ENCODE assay signal across 8 mouse cellular contexts in the genomic region with DNA sequence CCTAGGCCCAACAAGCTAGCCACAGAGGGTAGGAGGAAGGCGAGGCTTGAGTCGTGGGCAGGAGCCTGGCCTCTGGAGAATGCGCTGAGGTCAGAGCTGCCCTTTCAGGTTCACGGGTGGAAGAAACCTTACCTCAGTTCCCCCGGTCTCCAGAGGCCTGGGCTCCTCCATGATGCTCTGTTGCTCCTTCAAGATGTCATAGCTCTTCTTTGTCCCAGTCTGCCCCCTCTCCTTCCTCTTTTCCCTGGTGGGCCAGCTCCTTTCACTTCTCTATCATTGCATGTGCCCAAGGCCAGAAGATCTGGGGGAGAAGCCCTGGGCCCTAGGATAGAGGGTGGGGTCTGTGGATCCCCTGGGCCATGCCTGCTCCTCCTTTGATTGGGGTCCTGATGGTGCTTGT. TPM values are rescaled to one million over a fixed set of nuclear protein-coding genes. Genes with fewer than 3 reads are reported as not detected.
DNase-seq lines count a peak whose midpoint lies in the region; ATAC-seq and TF ChIP-seq lines count a peak whose summit lies in the region.

No protein-coding gene starts in this region.

- peak overlapping the region; percentile 75; the same call in 1 of the 2 replicates for H3K9ac ChIP-seq in hindbrain, embryonic 14.5 days
- H3K9ac ChIP-seq in midbrain, embryonic 12.5 days (replicated peaks), result peak overlapping the region; percentile 87; the same call in 1 of the 2 replicates

- DNase-seq in heart, embryonic 10.5 days (ENCODE audit: low spot score), result no peak
- no peak for DNase-seq in heart, postnatal 25 days (ENCODE audit: low spot score)
- no peak for DNase-seq in hindbrain, embryonic 14.5 days (ENCODE audit: low spot score)
- DNase-seq in gastrocnemius, postnatal 14 days, result no peak
- DNase-seq in urinary bladder, postnatal 10 days (ENCODE audit: low spot score), result no peak

- no peak for ATAC-seq in hindbrain, embryonic 14.5 days (ENCODE audit: low FRiP score)
- no peak for ATAC-seq in midbrain, embryonic 12.5 days (ENCODE audit: low FRiP score, low read depth)
- ATAC-seq in cerebellum, adult (ENCODE audit: insufficient number of reproducible peaks, low FRiP score, low TSS enrichment), result no peak

- H3K27ac ChIP-seq in heart, embryonic 10.5 days, result peak overlapping the region; percentile 94; the same call in 1 of the 2 replicates
- peak overlapping the region; percentile 78 for H3K27ac ChIP-seq in bone marrow macrophage, adult 2 months (ENCODE audit: insufficient read depth, low read depth, low read length)
- no peak overlapping the region for H3K27ac ChIP-seq in hindbrain, embryonic 14.5 days
- H3K27ac ChIP-seq in midbrain, embryonic 12.5 days (replicated peaks), result no peak overlapping the region

- WGBS in heart, embryonic 10.5 days, result 84% methylated on average over 5 of the region's 5 CpGs
- 82% methylated on average over 5 of the region's 5 CpGs for WGBS in hindbrain, embryonic 14.5 days
- WGBS in midbrain, embryonic 12.5 days, result 80% methylated on average over 5 of the region's 5 CpGs

- H3K9me3 ChIP-seq in heart, embryonic 10.5 days, result no peaks in the 10 kb centered on the region
- H3K9me3 ChIP-seq in hindbrain, embryonic 14.5 days (ENCODE audit: control insufficient read depth, low read length), result no peaks in the 10 kb centered on the region
- H3K9me3 ChIP-seq in midbrain, embryonic 12.5 days, result no peaks in the 10 kb centered on the region

- peak overlapping the region; percentile 98 for H3K4me2 ChIP-seq in hindbrain, embryonic 14.5 days (replicated peaks)
- peak overlapping the region; percentile 84 for H3K4me2 ChIP-seq in midbrain, embryonic 12.5 days (replicated peaks)

- H3K4me3 ChIP-seq in heart, embryonic 10.5 days, result peak overlapping the region; percentile 85
- peak overlapping the region; percentile 84 for H3K4me3 ChIP-seq in bone marrow macrophage, adult 2 months (ENCODE audit: insufficient read depth, low read length)
- H3K4me3 ChIP-seq in hindbrain, embryonic 14.5 days (replicated peaks; ENCODE audit: low read length), result no peak overlapping the region; the same call in 1 of the 2 replicates
- peak overlapping the region; percentile 81 for H3K4me3 ChIP-seq in midbrain, embryonic 12.5 days

- H3K4me1 ChIP-seq in heart, embryonic 10.5 days, result peaks cover 59% of the 10 kb centered on the region
- H3K4me1 ChIP-seq in bone marrow macrophage, adult 2 months (ENCODE audit: control insufficient read depth, insufficient read depth, low read length), result peaks cover 33% of the 10 kb centered on the region
- H3K4me1 ChIP-seq in hindbrain, embryonic 14.5 days (replicated peaks; ENCODE audit: control insufficient read depth, insufficient read depth, low read length), result peaks cover 23% of the 10 kb centered on the region
- H3K4me1 ChIP-seq in midbrain, embryonic 12.5 days, result peaks cover 28% of the 10 kb centered on the region

- H3K27me3 ChIP-seq in heart, embryonic 10.5 days (ENCODE audit: insufficient read depth, poor library complexity, severe bottlenecking), result no peaks in the 10 kb centered on the region
- no peaks in the 10 kb centered on the region for H3K27me3 ChIP-seq in hindbrain, embryonic 14.5 days (ENCODE audit: control insufficient read depth, insufficient read depth, low read length)
- 0 out of 2 replicates have a peak, but pooled peaks cover 3% of the 10 kb centered on the region for H3K27me3 ChIP-seq in midbrain, embryonic 12.5 days

- TF ChIP-seq POLR2A in bone marrow macrophage, adult 2 months (IDR thresholded peaks at IDR 0.05; ENCODE audit: borderline replicate concordance, low read depth, low read length), result no peak

- H3K36me3 ChIP-seq in heart, embryonic 10.5 days, result peaks cover 13% of the 10 kb centered on the region; the same call in 1 of the 2 replicates
- H3K36me3 ChIP-seq in hindbrain, embryonic 14.5 days (replicated peaks; ENCODE audit: control insufficient read depth, insufficient read depth), result no peaks in the 10 kb centered on the region
- no peaks in the 10 kb centered on the region for H3K36me3 ChIP-seq in midbrain, embryonic 12.5 days

- no peak for TF ChIP-seq CTCF in bone marrow macrophage, adult 2 months (IDR thresholded peaks at IDR 0.05; ENCODE audit: low read depth, low read length)

- intact Hi-C loops in heart, postnatal 25 days (cut with DNase I), result no loop called here
- intact Hi-C loops in gastrocnemius, postnatal 14 days (cut with DNase I; ENCODE audit: low total_unique reads), result no loop called here

RNA-seq across cellular contexts. Expression of a gene that starts 1.7 kb away (rescaled TPM):
- polyA plus RNA-seq in heart, embryonic 10.5 days (2016; fragmentation: Nextera tagmentation; extraction: Ambion mirVana), result 46.1 and 52.4 TPM in 2 replicates
- total RNA-seq in heart, postnatal 25 days (2021), result 10 to 100 TPM; 36.4 to 37.2 TPM
- polyA plus RNA-seq in bone marrow macrophage, adult 2 months (2012; ENCODE audit: insufficient read depth, insufficient read length, missing spikeins), result 72.9 and 86.3 TPM in 2 replicates
- 45.8 and 48.5 TPM in 2 replicates for polyA plus RNA-seq in hindbrain, embryonic 14.5 days (2014; fragmentation: Nextera tagmentation; extraction: Ambion mirVana)
- 53.6 and 61.7 TPM in 2 replicates for polyA plus RNA-seq in midbrain, embryonic 12.5 days (2016; fragmentation: Nextera tagmentation; extraction: Ambion mirVana)
- 10 to 100 TPM; 21.5 to 24.1 TPM for total RNA-seq in gastrocnemius, postnatal 14 days (2021)

RNA-seq across cellular contexts. Expression of a gene that starts 5.1 kb away (rescaled TPM):
- polyA plus RNA-seq in heart, embryonic 10.5 days (2016; fragmentation: Nextera tagmentation; extraction: Ambion mirVana), result 184 TPM in 2 replicates
- 1 to 10 TPM; 6.1 to 7.4 TPM for total RNA-seq in heart, postnatal 25 days (2021)
- 11.1 and 12.7 TPM in 2 replicates for polyA plus RNA-seq in bone marrow macrophage, adult 2 months (2012; ENCODE audit: insufficient read depth, insufficient read length, missing spikeins)
- polyA plus RNA-seq in hindbrain, embryonic 14.5 days (2014; fragmentation: Nextera tagmentation; extraction: Ambion mirVana), result 27.0 and 30.2 TPM in 2 replicates
- 157 and 158 TPM in 2 replicates for polyA plus RNA-seq in midbrain, embryonic 12.5 days (2016; fragmentation: Nextera tagmentation; extraction: Ambion mirVana)
- 1 to 10 TPM; 5.5 to 9.4 TPM for total RNA-seq in gastrocnemius, postnatal 14 days (2021)

RNA-seq across cellular contexts. Expression of a gene that starts 28.9 kb away (rescaled TPM):
- 26.7 and 28.6 TPM in 2 replicates for polyA plus RNA-seq in heart, embryonic 10.5 days (2016; fragmentation: Nextera tagmentation; extraction: Ambion mirVana)
- 10 to 100 TPM; 16.5 to 16.8 TPM for total RNA-seq in heart, postnatal 25 days (2021)
- 1.9 TPM in 1 of 2 replicates, not detected in the other for polyA plus RNA-seq in bone marrow macrophage, adult 2 months (2012; ENCODE audit: insufficient read depth, insufficient read length, missing spikeins)
- polyA plus RNA-seq in hindbrain, embryonic 14.5 days (2014; fragmentation: Nextera tagmentation; extraction: Ambion mirVana), result 525 and 527 TPM in 2 replicates
- 305 and 314 TPM in 2 replicates for polyA plus RNA-seq in midbrain, embryonic 12.5 days (2016; fragmentation: Nextera tagmentation; extraction: Ambion mirVana)
- 10 to 100 TPM; 47.1 to 54.4 TPM for total RNA-seq in gastrocnemius, postnatal 14 days (2021)

Comparison
In these comparisons a context has a peak if more than half of its experiments do, and no peak if none do; other contexts are left out.
1. H3K27ac ChIP-seq: peak in heart, embryonic 10.5 days (single experiment) and bone marrow macrophage, adult 2 months (single experiment); none in hindbrain, embryonic 14.5 days (single experiment) and midbrain, embryonic 12.5 days (single experiment).